Mouse (Mus musculus): ENCODE measurements around the gene Slc4a10.

DNA sequence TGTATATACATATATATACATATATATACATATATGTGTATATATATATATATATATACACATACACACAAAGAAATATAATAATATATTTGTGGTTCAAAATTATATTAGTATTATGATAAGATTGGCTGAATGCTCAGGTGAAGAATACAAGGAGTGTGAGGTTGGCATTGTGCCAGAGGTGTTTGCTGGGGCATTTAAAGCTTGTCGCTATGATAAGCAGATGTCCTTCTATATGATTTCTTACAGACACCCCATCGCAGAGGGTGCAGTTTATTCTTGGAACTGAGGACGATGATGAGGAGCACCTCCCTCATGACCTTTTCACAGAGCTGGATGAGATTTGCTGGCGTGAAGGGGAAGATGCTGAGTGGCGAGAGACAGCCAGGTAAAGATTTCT, 164.8 kb downstream of the Slc4a10 start:
- no peak for TF ChIP-seq POLR2A (IDR thresholded peaks at IDR 0.05; ENCODE audit: low read depth, low read length)
- TF ChIP-seq CTCF (conservative IDR thresholded peaks at IDR 0.05; ENCODE audit: insufficient read depth, insufficient read length, low read depth, low read length), result no peak

Measured in kidney, adult 2 months (tissue).